Mouse (Mus musculus) stomach, embryonic 15.5 days (tissue): Measurements from ENCODE around the gene Ankrd13d. TPM values are rescaled to one million over a fixed set of nuclear protein-coding genes. Genes with fewer than 3 reads are reported as not detected.
"Not testable (repeated sequence)": the region's sequence is repeated elsewhere in the genome, so short reads cannot be mapped to it uniquely, and the experiment has no call there.

Source experiments
- ATAC-seq: fragments of 200-750 bp; cut with Nextera tagmentation; 2 replicates; pipeline ENCODE4 v1.8.0; 2017; ENCODE audit warnings: low read depth, moderate number of reproducible peaks, moderate TSS enrichment; ENCODE audit not compliant: insufficient read depth, low FRiP score
- H3K27ac ChIP-seq: fragments of 300-500 bp; sonication (generic); 2 replicates; pipeline ENCODE4 v1.5.1; 2015; ENCODE audit warnings: mild to moderate bottlenecking, inconsistent platforms
- H3K27me3 ChIP-seq: fragments of 300-500 bp; sonication (generic); replicated peaks from 2 replicates; pipeline ENCODE4 v1.6.1; 2015; ENCODE audit warnings: inconsistent platforms
- H3K36me3 ChIP-seq: fragments of 300-500 bp; sonication (generic); 2 replicates; pipeline ENCODE4 v1.6.1; 2015; ENCODE audit warnings: inconsistent platforms
- H3K4me1 ChIP-seq: fragments of 300-500 bp; sonication (generic); 2 replicates; pipeline ENCODE4 v1.6.1; 2015; ENCODE audit warnings: inconsistent platforms
- H3K4me2 ChIP-seq: fragments of 300-500 bp; sonication (generic); 2 replicates; pipeline ENCODE4 v1.6.1; 2015; ENCODE audit warnings: mild to moderate bottlenecking, inconsistent platforms
- H3K4me3 ChIP-seq: fragments of 300-500 bp; sonication (generic); replicated peaks from 2 replicates; pipeline ENCODE4 v1.5.1; 2015; ENCODE audit warnings: inconsistent platforms
- H3K9ac ChIP-seq: fragments of 300-500 bp; sonication (generic); 2 replicates; pipeline ENCODE4 v1.6.1; 2015; ENCODE audit warnings: inconsistent platforms
- H3K9me3 ChIP-seq: fragments of 300-500 bp; sonication (generic); 2 replicates; pipeline ENCODE4 v1.6.1; 2016; ENCODE audit warnings: inconsistent platforms
- WGBS: fragments of 180-500 bp; shearing (Covaris S2); methylation state at CpG from one replicate; pipeline ENCODE4 v1.1.7; 2015; 5-methylcytosine and 5-hydroxymethylcytosine counted together
- polyA plus RNA-seq: library from polyadenylated mRNA; unstranded; fragments of >200 nt; fragmentation: Nextera tagmentation; extraction: Ambion mirVana; gene quantifications from 2 replicates; pipeline ENCODE4 v1.2.1, GENCODE M21; 2015

Ankrd13d gene
- polyA plus RNA-seq, 1 experiment from 2014 or later: 9.5 TPM

DNA sequence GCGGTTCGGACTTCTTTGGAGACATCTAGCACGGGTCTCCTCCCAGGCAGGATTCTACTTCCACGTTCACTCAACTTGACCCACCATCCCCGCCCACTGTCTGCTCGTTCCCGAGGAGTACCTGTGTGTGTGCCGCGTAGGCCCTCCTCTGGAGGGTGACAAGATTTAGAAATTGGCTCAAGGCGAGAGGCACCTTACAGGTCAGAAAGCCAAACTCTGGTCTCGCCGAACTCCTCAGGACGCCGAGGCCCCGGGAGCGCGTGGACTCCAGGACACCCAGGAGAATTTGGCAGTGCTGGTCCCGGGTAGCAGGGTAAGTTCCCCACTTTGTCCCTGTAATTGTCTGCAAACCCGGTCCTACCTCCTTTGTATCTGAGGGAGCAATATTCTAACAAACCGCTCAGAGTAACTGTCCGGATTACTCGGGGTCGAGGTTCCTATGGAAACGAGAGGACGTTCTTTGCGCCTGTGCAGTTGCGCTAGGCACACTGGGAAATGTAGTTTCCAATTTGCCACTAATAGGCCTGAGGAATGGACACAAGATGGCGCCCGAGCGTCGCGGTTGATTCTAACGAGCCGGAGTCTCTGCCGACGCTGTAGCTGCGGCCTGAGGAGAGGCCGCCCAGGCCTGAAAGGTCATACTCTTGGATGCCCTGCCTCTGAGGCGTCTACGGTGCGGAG, 25.6 kb downstream of the Ankrd13d start:
- ATAC-seq: peak; percentile 87
- H3K4me2 ChIP-seq: peak overlapping the region; percentile 84
- H3K36me3 ChIP-seq: no peaks in the 10 kb centered on the region
- peaks cover 15% of the 10 kb centered on the region; the same call in 1 of the 2 replicates for H3K4me1 ChIP-seq
- no peak overlapping the region for H3K27ac ChIP-seq
- 1% methylated on average over 41 of the region's 41 CpGs for WGBS
- H3K9ac ChIP-seq: peak overlapping the region; percentile 39; the same call in 1 of the 2 replicates
- H3K4me3 ChIP-seq: peak overlapping the region; percentile 75
- no peaks in the 10 kb centered on the region for H3K27me3 ChIP-seq
- H3K9me3 ChIP-seq: no peaks in the 10 kb centered on the region

DNA sequence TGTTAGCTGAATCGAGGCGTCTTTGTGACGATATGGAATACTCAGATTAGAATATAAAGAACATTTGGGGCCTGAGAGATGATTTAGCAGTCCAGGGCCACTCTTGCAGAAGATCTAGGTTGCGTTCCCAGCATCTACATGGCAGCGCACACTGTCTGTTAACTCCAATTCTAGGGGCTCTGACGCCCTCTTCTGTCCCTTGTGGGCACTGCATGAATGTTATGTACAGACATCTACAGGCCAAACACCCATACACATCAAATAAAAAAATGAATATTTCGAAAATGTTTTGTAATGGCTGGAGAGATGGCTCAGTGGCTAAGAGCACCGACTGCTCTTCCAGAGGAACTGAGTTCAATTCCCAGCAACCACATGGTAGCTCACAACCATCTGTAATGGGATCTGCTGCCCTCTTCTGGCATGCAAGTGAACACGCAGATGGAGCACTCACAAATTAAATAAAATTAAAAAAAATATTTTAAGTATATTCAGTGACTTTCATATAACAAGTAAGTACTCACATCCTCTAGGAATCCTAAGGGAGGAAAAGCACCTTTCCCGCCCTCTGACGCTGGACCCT, 27.3 kb downstream of the Ankrd13d start:
- WGBS: 79% methylated on average over 11 of the region's 11 CpGs
- H3K4me2 ChIP-seq: no peak overlapping the region
- H3K9ac ChIP-seq: no peak overlapping the region
- ATAC-seq: no peak
- no peak overlapping the region for H3K4me3 ChIP-seq
- H3K9me3 ChIP-seq: no peaks in the 10 kb centered on the region
- H3K27me3 ChIP-seq: no peaks in the 10 kb centered on the region
- H3K27ac ChIP-seq: no peak overlapping the region
- H3K36me3 ChIP-seq: no peaks in the 10 kb centered on the region
- peaks cover 15% of the 10 kb centered on the region; the same call in 1 of the 2 replicates for H3K4me1 ChIP-seq

DNA sequence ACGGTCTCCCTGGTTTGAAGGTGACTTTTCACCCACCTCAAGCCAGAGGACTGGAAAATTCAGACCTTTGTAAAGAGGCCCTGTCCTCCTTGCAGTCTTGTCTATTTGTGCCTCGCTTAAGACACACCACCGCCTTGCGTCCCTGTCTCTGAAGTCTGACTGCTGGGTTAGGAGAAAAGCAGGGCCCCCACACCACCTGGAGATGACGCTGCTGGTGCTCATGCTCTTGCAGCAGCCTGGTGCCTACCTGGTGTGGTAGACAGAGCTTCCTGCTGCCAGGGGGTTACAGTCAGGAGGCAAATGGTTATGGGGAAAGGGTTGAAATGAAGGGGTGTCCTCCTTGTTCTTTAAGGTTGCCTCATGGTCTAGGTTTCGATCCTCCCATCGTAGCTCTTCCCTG, 28.7 kb downstream of the Ankrd13d start:
- H3K36me3 ChIP-seq: no peaks in the 10 kb centered on the region

DNA sequence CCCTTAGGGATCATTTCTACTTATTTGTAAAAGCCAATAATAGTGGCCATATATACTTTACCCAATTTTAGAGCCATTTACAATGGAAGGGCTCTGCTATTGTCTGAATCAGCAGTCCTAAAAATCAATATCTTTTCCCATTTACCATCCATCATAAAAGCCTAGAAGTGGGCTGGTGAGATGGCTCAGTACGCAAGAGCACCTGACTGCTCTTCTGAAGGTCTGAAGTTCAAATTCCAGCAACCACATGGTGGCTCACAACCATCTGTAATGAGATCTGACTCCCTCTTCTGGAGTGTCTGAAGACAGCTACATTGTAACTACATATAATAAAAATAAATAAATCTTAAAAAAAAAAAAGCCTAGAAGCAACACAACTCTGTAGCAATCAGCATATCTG, 34.3 kb downstream of the Ankrd13d start:
- not testable (repeated sequence) for H3K4me3 ChIP-seq, H3K9ac ChIP-seq, H3K4me2 ChIP-seq, H3K27me3 ChIP-seq, H3K36me3 ChIP-seq, H3K4me1 ChIP-seq, H3K9me3 ChIP-seq, H3K27ac ChIP-seq, ATAC-seq
- 51% methylated on average over 1 of the region's 1 CpGs for WGBS

More for the DNA sequence above, 28.7 kb downstream of the Ankrd13d start:
- H3K4me1 ChIP-seq: peaks cover 10% of the 10 kb centered on the region; the same call in 1 of the 2 replicates
- no peak overlapping the region for H3K4me3 ChIP-seq
- ATAC-seq: no peak
- WGBS: 87% methylated on average over 7 of the region's 7 CpGs
- no peaks in the 10 kb centered on the region for H3K9me3 ChIP-seq
- H3K27me3 ChIP-seq: no peaks in the 10 kb centered on the region
- H3K27ac ChIP-seq: no peak overlapping the region
- no peak overlapping the region for H3K9ac ChIP-seq
- no peak overlapping the region for H3K4me2 ChIP-seq

DNA sequence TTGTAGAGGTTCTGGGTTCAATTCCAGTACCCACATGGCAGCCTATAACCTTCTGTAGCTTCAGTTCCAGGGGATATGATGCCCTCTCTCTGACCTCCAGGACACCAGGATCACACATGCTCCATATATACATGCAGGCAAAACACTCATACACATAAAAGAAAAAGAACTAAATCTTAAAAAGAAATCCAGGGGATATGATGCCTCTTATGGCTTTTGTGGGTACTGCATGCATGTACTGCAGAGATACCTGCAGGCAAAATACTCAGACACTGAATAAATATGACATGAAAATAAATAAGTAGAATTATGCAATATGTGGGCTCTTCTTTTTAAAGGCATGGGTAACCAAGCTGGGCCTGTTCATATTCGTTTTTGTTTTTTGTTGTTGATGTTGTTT, 35.9 kb downstream of the Ankrd13d start:
- H3K27me3 ChIP-seq: no peaks in the 10 kb centered on the region
- no peak for ATAC-seq

DNA sequence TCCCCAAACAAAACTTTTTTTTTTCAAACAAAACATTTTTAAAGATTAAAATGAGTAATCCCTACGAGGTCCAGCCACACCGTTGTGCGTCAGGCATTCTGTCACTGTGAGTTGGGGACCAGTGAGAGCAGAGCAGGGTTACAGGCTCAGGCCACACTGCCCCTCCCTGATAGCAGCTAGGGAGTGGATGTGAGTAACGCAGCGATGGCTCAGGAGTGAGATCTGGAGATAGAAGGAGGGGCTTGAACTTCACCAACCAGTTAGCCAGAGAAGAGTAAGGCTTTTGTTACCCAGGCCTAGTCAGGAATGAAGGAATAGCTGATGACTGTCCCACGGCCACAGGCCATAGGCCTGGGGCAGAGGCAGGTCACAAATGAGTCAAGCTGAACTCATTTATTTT, 38.2 kb downstream of the Ankrd13d start:
- H3K4me2 ChIP-seq: no peak overlapping the region
- no peak for ATAC-seq
- no peaks in the 10 kb centered on the region for H3K4me1 ChIP-seq
- H3K36me3 ChIP-seq: no peaks in the 10 kb centered on the region
- no peak overlapping the region for H3K27ac ChIP-seq
- WGBS: 72% methylated on average over 6 of the region's 6 CpGs
- H3K4me3 ChIP-seq: no peak overlapping the region
- H3K27me3 ChIP-seq: no peaks in the 10 kb centered on the region
- H3K9ac ChIP-seq: no peak overlapping the region
- H3K9me3 ChIP-seq: no peaks in the 10 kb centered on the region

More for the DNA sequence above, 35.9 kb downstream of the Ankrd13d start:
- no peaks in the 10 kb centered on the region for H3K4me1 ChIP-seq
- H3K27ac ChIP-seq: no peak overlapping the region
- H3K4me3 ChIP-seq: no peak overlapping the region
- no peak overlapping the region for H3K9ac ChIP-seq
- 54% methylated on average over 1 of the region's 1 CpGs for WGBS
- H3K36me3 ChIP-seq: no peaks in the 10 kb centered on the region
- no peaks in the 10 kb centered on the region for H3K9me3 ChIP-seq
- no peak overlapping the region for H3K4me2 ChIP-seq

DNA sequence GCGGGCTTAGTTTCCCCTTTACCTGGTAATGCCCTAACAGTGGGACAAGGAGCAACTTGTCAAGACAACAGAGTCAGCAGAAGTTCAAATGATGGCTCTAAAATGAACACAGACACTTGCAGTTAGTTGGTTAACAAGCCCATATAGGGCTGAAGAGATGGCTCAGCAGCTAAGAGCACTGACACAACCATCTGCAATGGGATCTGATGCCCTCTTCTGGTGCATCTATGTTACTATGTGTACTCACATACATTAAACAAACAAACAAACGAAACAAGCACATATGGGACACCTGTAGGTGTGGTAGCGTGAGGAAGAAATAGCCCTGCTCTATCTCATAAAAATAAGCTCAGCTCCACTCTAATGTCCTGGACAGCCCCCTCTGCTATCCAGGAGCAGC, 40.5 kb downstream of the Ankrd13d start:
- no peak overlapping the region for H3K9ac ChIP-seq
- no peaks in the 10 kb centered on the region for H3K9me3 ChIP-seq
- ATAC-seq: no peak
- no peak overlapping the region for H3K4me2 ChIP-seq
- H3K27ac ChIP-seq: no peak overlapping the region
- WGBS: 68% methylated on average over 3 of the region's 3 CpGs
- H3K27me3 ChIP-seq: no peaks in the 10 kb centered on the region
- H3K4me1 ChIP-seq: no peaks in the 10 kb centered on the region
- H3K4me3 ChIP-seq: no peak overlapping the region
- H3K36me3 ChIP-seq: no peaks in the 10 kb centered on the region

DNA sequence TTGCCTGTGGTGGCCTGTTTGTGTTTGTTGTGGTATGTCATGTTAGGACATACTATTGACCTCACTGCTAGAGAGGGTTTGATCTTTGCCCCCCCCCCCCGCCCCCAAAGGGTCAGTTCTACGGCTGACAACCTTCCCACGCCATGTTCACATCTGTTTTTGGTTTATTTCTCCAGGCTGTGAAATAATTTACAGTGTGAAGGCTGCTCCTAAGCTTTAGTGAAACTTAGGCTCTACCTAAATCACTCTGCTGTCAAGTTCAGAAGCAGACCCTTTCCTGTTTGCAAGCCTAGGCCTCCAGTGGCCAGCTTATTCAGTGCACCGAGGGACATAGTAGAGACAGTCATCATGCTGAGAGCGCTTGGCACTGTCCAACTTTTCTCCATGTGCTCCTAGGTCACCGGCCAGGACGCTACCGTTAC, 42.7 kb downstream of the Ankrd13d start:
- ATAC-seq: no peak
- Histone ChIP-seq H3K36me3 (no peaks in the 10 kb centered on the region), H3K4me1 (no peaks in the 10 kb centered on the region), H3K4me3 (no peak overlapping the region), H3K27me3 (no peaks in the 10 kb centered on the region), H3K9ac (no peak overlapping the region), H3K27ac (no peak overlapping the region), H3K4me2 (no peak overlapping the region), H3K9me3 (no peaks in the 10 kb centered on the region)
- WGBS: 45% methylated on average over 8 of the region's 8 CpGs

DNA sequence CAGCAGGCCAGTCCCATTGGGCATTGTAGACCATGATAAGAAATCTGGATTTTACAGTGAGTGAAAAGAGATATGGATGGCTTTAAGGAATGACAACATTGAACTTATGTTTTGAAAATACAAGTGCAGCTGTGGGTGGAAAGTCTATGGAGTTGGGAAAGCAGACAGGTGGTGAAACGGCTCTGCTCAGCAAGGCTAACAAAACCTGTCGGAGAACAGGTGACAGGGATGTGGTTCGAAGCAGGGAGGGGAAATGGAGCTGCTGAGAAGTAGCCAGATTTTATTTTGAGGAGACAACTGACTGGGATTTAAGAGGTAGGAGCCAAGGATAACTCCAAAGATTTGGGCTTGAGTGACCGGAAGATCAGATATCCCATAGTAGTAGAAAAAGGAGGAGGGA, 48.4 kb downstream of the Ankrd13d start:
- Histone ChIP-seq H3K9ac (no peak overlapping the region), H3K4me3 (no peak overlapping the region), H3K27ac (no peak overlapping the region), H3K9me3 (no peaks in the 10 kb centered on the region), H3K36me3 (no peaks in the 10 kb centered on the region), H3K27me3 (no peaks in the 10 kb centered on the region), H3K4me1 (peaks cover 19% of the 10 kb centered on the region), H3K4me2 (no peak overlapping the region)
- no peak for ATAC-seq
- 62% methylated on average over 4 of the region's 4 CpGs for WGBS

DNA sequence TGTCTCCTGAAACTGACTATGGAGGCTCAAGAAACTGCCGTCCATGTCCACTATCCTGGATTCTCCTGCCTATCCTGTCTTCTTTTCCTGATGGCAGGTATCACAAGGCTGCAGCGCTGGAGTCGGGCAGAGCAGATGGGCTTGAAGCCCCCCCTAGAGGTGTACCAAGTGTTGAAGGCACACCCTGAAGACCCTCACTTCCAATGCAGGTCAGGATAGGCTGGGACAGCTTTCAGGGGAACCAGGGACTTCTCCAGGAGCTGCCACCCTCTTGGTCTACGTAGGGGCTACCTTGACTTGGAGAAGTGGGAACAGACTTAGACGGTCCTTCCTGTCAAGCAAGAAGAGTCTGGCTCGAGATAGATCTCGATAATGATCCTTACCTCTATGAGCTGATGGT, 50.3 kb downstream of the Ankrd13d start:
- 0 out of 2 replicates have a peak overlapping the region, but pooled peaks have one; percentile 85 for H3K27ac ChIP-seq
- peaks cover 29% of the 10 kb centered on the region for H3K4me1 ChIP-seq
- ATAC-seq: no peak
- H3K4me3 ChIP-seq: peak overlapping the region; percentile 51; the same call in 1 of the 2 replicates
- H3K9ac ChIP-seq: 0 out of 2 replicates have a peak overlapping the region, but pooled peaks have one; percentile 42
- H3K27me3 ChIP-seq: no peaks in the 10 kb centered on the region
- WGBS: 83% methylated on average over 7 of the region's 7 CpGs
- peak overlapping the region; percentile 75; the same call in 1 of the 2 replicates for H3K4me2 ChIP-seq
- H3K36me3 ChIP-seq: no peaks in the 10 kb centered on the region
- H3K9me3 ChIP-seq: no peaks in the 10 kb centered on the region

DNA sequence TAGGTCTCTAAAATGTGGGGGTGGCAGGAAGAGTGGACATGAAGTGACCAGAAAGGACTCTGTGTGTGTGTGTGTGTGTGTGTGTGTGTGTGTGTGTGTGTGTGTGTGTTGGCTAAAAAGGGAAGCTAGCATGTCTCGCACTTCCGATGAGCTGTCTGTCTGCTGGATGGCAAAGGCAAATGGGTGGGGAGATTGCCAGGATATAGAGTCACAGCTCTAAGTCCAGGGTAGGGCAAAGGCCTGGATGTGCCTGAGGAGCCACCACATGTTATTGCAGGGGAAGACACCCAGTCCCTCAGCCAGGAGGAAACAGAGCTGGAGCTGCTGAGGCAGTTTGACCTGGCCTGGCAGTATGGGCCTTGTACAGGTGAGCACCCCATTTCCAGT, 50.8 kb downstream of the Ankrd13d start:
- peaks cover 29% of the 10 kb centered on the region for H3K4me1 ChIP-seq
- H3K36me3 ChIP-seq: no peaks in the 10 kb centered on the region
- H3K4me2 ChIP-seq: peak overlapping the region; percentile 75
- H3K9ac ChIP-seq: peak overlapping the region; percentile 42; the same call in 1 of the 2 replicates
- H3K27me3 ChIP-seq: no peaks in the 10 kb centered on the region
- WGBS: 14% methylated on average over 2 of the region's 2 CpGs
- H3K9me3 ChIP-seq: no peaks in the 10 kb centered on the region
- peak overlapping the region; percentile 51 for H3K4me3 ChIP-seq
- ATAC-seq: no peak
- peak overlapping the region; percentile 85 for H3K27ac ChIP-seq
